In genomic region chr9:104474831-104475230, GRCm38 (mm10) we compare ENCODE assay signal across 23 mouse cellular contexts.
"Had no signal": no experiment of that assay in that cellular context is flagged by ENCODE, and none has a peak within 500 bp of the region (broad histone marks: within the 10 kb centered on the region; RNA-seq: fewer than 3 reads in every experiment).

No protein-coding gene starts in this region.

- H3K27me3 ChIP-seq: intestine, embryonic 15.5 days; limb, embryonic 13.5 days; liver, embryonic 12.5 days; liver, embryonic 15.5 days; lung, embryonic 15.5 days; megakaryocyte, embryonic 14.5 days; midbrain, embryonic 13.5 days; neural tube, embryonic 13.5 days; stomach, embryonic 15.5 days had no signal

- H3K4me2 ChIP-seq: intestine, embryonic 15.5 days; limb, embryonic 13.5 days; liver, embryonic 12.5 days; liver, embryonic 15.5 days; lung, embryonic 15.5 days; midbrain, embryonic 13.5 days; neural tube, embryonic 13.5 days; stomach, embryonic 15.5 days had no signal

- H3K27ac ChIP-seq: intestine, embryonic 15.5 days; kidney, postnatal 0 days; limb, embryonic 10.5 days; limb, embryonic 13.5 days; liver, embryonic 12.5 days; liver, embryonic 15.5 days; lung, embryonic 15.5 days; midbrain, embryonic 10.5 days; midbrain, embryonic 13.5 days; neural tube, embryonic 13.5 days; stomach, embryonic 15.5 days had no signal

- H3K9ac ChIP-seq: intestine, embryonic 15.5 days; limb, embryonic 13.5 days; liver, embryonic 12.5 days; liver, embryonic 15.5 days; lung, embryonic 15.5 days; midbrain, embryonic 13.5 days; neural tube, embryonic 13.5 days; stomach, embryonic 15.5 days had no signal

- H3K4me1 ChIP-seq: intestine, embryonic 15.5 days; limb, embryonic 10.5 days; limb, embryonic 13.5 days; liver, embryonic 12.5 days; liver, embryonic 15.5 days; lung, embryonic 15.5 days; megakaryocyte, embryonic 14.5 days; midbrain, embryonic 10.5 days; midbrain, embryonic 13.5 days; neural tube, embryonic 13.5 days; stomach, embryonic 15.5 days had no signal

- DNase-seq: layer of hippocampus, postnatal 36 days; liver; lung, adult 18-20 months; lung, postnatal 10 days; lung, postnatal 36 days; retina, postnatal 1 day; right cerebral cortex, postnatal 25 days; spleen, adult 18-20 months; thymus, postnatal 25 days had no signal

- H3K9me3 ChIP-seq: intestine, embryonic 15.5 days; limb, embryonic 10.5 days; limb, embryonic 13.5 days; liver, embryonic 12.5 days; liver, embryonic 15.5 days; lung, embryonic 15.5 days; midbrain, embryonic 10.5 days; midbrain, embryonic 13.5 days; neural tube, embryonic 13.5 days; stomach, embryonic 15.5 days had no signal

- H3K36me3 ChIP-seq: intestine, embryonic 15.5 days; limb, embryonic 10.5 days; limb, embryonic 13.5 days; liver, embryonic 12.5 days; liver, embryonic 15.5 days; lung, embryonic 15.5 days; midbrain, embryonic 10.5 days; midbrain, embryonic 13.5 days; neural tube, embryonic 13.5 days; stomach, embryonic 15.5 days had no signal

- ATAC-seq: intestine, embryonic 15.5 days; liver, embryonic 12.5 days; midbrain, embryonic 13.5 days; midbrain, embryonic 16.5 days had no signal

- H3K4me3 ChIP-seq: intestine, embryonic 15.5 days; limb, embryonic 10.5 days; limb, embryonic 13.5 days; liver, embryonic 12.5 days; liver, embryonic 15.5 days; lung, embryonic 15.5 days; megakaryocyte, embryonic 14.5 days; midbrain, embryonic 10.5 days; midbrain, embryonic 13.5 days; myocyte; neural tube, embryonic 13.5 days; stomach, embryonic 15.5 days had no signal
